Mouse (Mus musculus) retina, adult 2 months (tissue): ENCODE measurements around the gene Zic4.

Source experiments
- DNase-seq: peaks from one replicate; pipeline ENCODE4 v3.0.0-alpha.2; 2012; ENCODE audit warnings: low read depth, low spot score

The Zic4 gene

GRCm38 (mm10) chr9:91401471-91401870 lies 39.3 kb downstream of the Zic4 start:
- DNase-seq: no peak

GRCm38 (mm10) chr9:91404229-91404628 lies 42.0 kb downstream of the Zic4 start:
- no peak for DNase-seq

- no peak for DNase-seq
Measured at GRCm38 (mm10) chr9:91404905-91405752, 42.9 kb downstream of the Zic4 start.

GRCm38 (mm10) chr9:91405753-91406178 lies 43.6 kb downstream of the Zic4 start:
- DNase-seq: no peak

DNA sequence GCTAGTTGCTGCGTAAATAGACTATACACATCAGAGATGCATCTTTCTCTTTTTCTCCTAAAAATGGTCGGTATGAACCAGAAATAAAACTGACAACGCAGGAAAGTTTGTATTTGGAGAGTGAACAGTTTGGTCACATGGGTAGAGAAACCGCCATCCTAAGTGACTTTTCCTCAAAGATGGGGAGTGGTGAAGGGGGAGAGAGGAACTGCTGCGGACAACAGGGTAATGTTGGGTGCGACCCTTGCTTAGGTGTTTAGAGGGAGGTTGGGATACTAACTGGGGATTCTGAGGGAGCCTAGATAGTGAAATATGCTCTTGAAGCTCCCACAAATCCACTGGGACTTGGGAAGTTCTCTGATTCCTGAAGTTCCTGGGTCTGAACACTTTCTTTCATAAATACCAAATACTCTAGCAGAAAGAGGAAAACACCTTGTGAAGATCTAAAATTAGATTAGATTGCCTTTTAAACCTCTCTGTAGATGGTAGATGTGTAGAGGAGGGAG lies 44.1 kb downstream of the Zic4 start:
- no peak for DNase-seq

DNA sequence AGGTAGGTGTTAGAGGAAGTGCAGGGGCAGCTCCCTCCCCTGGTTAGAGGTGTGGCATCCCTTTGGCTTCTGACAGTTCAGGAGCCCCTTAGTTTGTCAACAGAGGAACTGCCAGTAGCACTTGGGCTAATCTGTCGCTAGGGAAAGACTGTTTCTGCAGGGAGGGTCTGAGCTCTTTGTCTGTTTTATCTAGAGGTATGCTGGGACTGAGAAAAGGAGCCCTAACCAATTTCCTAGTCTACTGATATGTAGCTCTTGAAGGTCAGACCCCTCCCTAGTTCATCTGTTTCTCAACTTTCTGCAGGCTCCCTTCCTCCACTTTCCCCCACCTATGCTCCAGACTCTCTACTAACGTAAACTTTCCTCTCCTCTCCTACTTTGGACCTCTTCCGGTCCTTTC lies 47.6 kb downstream of the Zic4 start:
- DNase-seq: no peak

GRCm38 (mm10) chr9:91414007-91414661 lies 51.9 kb downstream of the Zic4 start:
- DNase-seq: no peak

DNA sequence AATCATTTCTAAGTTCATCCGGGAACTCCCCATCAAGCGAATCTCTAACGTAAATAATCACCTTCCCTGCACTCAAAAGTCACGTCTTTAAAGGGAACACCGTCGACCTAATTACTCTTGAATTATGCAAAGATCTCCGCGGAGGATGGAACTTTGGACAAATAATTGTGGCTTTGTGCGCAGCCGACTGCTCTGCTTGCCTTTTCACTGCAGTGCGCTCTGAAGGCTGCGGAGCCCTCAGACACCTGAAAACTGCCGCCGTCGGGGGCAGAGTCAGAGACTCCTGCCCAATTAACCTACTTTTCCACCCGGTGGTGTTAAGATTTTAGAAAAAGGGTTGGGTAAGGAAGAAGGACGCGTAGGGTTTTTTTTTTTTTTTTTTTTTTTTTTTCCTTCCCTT lies 58.2 kb downstream of the Zic4 start:
- DNase-seq: no peak
